Mouse (Mus musculus): ENCODE results near the gene Naa25.

The Naa25 gene

DNA sequence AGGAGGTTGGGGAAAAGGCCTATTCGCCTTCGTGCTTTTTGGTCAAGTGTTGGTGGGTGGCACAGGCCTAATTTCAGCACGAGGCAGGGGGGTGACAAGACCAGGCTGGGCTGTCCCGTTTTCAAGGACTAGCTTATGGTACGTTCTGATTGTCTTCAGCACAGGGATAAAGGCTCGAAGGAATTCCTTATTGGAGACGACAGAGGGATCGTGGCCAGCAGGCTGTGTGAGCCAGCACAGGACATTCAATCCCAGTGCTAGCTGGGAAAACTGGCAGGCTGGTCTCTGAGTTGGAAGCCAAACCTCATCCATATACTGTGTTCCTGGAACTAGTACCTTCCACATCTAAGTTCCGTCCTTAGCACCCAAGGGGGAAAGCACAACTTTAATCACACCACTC, 55.2 kb downstream of the Naa25 start:
- no peak for DNase-seq (ENCODE audit: low spot score)

DNA sequence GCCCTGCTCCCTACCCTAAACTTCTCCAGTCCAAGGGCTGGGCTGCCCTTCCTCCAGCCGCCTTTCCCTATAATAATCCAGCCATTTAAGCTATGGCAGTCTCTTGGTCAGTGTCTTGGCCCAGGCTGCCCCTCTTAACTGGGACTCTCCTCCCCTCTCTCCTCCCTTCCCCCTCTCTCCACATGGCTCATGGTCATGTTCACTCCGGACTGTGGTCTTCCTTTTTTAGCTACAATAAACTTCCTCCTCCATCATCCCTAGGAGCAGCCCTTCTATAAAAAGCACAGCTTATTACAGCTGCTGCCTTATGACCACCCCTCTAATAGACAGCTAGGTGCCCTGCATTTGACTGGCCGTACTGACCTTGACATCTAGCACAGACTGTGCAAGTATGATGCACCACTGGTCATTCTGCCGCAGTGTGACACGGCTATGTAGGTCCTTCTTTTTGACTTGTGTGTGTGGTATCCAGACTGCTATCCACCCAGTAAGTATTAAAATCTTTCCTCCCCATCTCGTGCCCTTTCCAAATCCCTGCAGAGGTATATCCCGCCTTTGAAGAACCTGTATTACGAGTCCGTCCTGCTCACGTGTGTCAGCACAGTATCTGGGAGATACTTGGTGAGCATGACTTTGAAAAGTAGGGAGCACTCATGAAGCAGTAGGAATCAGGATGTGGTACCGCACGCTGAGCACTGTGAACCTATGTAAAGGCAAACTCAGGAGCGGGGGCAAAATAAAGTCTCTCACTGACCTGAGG, 56.2 kb downstream of the Naa25 start:
- DNase-seq (ENCODE audit: low spot score), result peak; percentile 17

DNA sequence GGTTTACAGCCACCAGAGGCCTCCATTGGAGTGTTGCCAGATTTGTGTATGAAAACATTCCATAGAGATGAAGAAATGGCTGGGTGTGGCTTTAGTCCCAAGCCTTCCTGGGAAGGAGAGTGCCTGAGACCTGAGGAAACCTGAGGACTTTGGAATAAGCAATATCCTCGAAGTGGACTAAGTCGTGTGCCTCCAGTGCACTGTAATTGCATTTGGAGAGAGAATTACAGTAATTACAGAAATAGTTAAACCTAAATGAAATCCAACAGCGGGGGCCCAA, 56.7 kb downstream of the Naa25 start:
- DNase-seq (ENCODE audit: low spot score), result peak; percentile 59

DNA sequence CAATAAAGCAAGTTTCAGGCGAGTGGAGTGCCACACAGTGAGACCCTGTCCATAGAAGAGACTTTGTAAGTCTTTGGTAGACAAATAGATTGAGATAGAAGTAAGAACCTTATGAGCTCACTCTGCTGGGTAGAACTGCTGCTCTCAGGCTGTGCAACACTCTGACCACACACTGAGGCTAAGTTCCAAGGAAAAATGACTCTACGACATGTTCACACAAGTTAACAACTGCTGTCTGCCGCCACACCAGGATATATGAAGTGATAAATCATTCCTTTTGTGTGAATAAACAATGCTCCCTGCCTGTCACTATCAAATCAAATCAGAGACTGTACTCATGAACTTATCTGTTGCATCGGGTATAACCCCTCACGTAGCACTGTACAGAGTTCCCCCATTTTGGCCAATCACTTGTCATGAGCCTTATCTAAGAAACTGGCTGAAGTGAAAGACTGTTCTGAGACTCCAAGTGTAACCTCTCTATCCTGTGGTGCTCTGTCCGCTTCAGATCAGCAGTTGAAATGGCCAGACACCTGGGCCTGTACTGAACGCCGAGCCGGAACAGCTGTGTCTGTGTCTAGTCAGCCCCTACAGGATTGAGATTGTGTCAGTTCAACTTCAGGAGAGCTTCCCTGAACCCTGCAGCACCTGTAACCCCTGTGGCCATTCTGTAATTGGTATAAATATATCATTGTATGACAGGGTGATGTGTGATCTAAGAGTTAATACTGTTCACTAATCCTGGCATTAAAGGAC, 58.0 kb downstream of the Naa25 start:
- DNase-seq (ENCODE audit: low spot score), result no peak

DNA sequence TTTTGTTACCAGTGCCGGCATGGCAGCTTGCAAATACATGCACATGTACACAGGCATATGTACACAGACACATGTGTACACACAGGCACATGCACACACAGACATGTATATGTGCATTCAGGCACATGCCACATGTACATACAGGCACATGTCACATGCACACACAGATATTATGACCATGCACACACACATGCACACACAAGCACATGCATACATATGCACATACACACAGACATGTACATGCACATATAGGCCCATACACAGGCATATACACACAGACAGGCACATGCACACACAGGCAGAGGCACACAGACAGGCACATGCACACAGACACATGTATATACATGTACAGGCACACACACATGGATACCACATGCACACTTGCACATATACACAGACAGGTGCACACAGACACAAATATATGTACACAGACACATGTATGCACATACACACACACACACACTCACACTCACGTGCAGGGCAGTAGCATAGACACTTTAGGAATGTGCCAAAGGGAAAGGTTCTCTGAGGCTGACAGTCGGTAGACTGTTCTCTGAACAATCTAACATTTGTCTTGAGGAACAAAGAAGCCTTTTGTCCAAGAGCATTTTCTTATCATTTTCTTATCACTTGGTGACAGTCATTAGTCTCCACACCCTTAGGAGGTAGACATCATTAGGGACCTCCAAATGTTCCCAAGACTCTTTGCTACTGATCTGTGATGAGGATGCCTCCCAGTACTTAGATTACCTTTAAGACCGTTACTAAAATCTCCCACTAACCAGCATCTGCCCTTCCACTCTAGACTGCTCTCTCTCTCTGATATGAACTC, 63.8 kb downstream of the Naa25 start:
- DNase-seq (ENCODE audit: low spot score), result no peak

DNA sequence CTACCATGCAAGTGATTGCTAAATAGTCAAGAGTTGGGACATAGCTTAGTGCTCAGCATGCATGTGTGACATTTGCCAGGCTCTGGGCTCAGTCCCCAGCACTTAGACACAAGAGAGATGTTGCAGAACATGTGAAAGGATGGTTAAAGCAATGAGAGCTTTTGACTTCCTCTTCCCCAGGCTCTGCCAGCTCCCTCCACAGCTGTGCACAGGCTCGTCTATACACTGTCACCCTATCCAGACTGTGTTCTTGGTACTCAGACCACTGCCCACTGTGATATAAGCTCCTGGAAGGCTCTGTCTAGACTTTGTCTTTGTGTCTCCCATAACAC, 64.4 kb downstream of the Naa25 start:
- DNase-seq (ENCODE audit: low spot score), result no peak

DNA sequence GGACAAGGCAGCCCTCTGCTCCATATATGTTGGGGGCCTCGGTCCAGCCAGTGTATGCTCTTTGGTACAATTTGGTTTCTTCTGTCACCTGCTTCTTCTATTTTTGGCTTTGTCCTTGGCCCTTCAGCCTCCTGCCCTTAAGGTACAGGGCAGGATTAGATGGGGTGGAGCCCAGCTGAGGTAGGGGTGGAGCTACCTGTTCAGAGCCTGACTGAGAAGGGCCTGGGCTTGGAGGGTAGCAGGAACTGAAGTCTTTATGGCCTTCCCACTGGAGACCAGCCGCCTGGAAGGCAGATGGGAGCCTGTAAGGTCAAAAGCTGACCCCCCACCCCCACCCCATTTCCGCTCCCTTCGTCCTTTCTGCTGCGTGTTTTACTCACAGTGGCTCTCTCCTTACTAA, 65.2 kb downstream of the Naa25 start:
- DNase-seq (ENCODE audit: low spot score), result peak; percentile 66

DNA sequence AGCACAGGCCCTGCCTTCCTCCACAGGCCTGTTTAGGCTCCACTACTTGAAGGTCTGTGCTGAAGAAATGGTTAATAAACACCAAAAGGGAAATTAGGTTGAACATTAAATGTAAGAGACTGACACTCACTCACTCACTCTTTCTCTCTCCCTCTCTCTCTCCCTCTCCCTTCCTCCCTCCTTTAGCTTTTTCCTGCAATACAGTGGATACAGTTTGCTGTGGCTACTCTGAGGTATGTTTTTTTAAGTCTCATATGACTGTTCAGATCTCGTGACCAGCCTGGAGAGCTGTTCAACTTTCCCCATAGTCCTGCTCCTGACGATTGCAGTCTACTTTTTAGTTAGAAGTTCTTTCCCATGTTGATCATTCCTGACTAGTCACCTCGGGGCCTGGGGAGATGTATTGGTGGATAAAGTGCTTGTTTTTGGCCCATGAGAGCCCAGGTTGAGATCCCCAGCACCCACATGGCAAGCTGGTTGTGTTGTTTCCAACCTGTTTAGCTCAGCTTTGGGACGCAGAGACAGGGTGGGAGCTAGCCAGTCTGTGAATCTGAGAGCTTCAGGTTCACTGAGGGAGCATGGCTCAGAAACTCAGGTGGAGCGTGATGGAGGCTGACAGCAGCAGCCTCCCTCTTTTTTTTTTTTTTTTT, 66.0 kb downstream of the Naa25 start:
- DNase-seq (ENCODE audit: low spot score), result peak; percentile 36

DNA sequence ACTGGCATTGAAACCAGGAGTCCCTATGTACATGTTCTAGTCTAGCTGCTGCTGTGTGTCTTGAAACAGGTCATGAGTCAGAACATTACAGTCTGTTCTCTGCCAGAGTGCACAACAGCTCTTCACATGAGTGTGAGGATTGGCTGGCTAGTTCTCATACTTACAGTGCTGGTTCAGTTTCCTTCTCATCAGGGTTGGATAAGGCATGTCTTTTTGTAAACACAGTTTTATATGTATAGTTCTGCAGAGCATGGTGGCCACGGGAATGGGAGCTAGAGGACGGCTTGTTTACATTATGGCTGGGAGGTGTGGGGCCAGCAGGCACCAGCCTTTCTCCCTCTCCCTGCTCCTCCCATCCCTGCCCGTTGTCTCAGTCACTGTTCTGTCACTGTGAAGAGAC, 71.8 kb downstream of the Naa25 start:
- DNase-seq (ENCODE audit: low spot score), result peak; percentile 33

DNA sequence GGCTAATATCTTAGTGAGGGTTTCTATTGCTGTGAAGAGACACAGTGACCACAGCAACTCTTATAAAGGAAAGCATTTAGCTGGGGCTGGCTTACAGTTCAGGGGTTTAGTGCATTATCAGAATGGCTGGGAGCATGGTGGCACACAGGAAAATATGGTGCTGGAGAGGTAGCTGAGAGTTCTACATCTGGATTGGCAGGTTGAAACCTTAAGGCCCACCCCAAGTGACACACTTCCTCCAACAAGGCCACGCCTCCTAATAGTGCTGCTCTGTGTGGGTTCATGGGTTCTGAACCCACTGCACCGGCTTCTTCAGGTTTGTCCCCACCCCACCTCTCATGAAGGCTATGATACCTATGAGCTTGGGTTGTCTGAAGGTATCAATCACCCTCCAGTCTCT, 74.7 kb downstream of the Naa25 start:
- DNase-seq (ENCODE audit: low spot score), result no peak

DNA sequence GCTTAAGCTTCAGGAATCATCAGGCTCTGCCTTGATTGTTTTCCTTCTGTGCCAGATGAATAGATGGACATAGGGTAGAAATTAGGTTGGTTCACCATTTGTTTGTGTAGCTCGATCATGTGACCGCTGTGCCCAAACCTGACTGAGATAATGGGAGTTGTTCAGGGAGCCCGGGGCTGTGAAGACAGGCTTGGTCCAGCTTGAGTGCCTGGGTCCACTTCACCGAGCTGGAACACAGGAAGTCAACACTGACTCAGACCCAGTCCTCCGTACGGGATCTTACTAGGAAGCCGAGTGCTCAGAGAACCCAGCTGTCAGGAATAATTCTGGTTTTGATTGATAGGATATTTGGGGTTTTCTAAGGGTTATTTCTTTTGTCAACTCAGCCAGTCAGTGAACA, 76.9 kb downstream of the Naa25 start:
- DNase-seq (ENCODE audit: low spot score), result peak; percentile 54

DNA sequence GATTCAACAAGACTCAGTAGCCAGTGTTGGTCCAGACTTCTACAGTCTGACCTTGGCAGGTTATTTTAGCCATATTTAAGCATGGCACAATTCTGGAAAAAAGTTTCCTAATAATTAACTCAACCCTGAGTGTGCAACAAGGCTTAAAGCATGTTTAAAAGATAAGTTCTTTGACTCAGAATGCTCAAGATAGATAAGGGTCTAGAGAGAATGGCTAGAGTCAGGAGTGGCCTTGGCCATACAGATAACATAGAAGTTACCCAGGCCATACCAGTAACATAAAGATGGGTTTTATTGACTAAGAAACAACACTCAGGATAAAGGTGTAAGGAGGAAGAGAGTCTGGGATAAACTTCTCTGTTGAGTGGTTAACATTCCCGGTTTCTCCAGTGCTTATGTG, 78.3 kb downstream of the Naa25 start:
- no peak for DNase-seq (ENCODE audit: low spot score)

DNA sequence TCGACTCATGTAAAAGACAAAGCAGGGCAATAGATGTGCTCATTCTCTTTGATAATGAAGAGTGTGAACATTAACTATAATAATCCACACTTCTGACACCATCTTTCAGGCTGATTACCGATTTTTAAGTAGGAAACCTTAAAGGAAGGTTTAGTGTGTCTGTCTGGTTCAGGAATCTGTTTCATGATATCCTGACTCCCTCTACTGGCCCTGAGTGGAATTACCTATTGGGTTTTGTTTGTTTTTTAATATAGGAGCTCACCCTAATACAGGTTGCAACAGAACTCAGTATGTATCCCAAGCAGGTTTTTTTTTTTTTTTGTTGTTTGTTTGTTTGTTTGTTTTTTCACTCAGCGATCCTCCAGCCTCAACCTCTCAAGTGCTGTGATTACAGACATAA, 79.9 kb downstream of the Naa25 start:
- DNase-seq (ENCODE audit: low spot score), result peak; percentile 69

DNA sequence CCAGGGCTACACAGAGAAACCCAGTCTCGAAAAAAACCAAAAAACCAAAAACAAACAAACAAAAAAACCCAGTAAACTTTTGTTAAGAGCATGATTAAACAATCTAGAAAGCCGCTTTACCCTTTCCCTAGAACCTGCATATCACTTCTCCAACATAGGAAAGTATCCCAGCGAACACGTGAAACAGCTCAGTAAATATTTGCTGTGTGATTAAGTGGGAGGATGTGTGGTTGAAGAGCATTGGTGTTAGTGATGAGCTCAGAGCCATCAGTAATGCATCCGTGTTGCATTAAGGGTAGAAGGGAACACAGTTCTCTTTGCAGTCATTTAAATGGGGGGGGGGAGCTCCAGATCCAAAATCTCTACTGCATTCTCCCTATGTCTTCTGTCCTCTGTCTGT, 87.1 kb downstream of the Naa25 start:
- DNase-seq (ENCODE audit: low spot score), result no peak

DNA sequence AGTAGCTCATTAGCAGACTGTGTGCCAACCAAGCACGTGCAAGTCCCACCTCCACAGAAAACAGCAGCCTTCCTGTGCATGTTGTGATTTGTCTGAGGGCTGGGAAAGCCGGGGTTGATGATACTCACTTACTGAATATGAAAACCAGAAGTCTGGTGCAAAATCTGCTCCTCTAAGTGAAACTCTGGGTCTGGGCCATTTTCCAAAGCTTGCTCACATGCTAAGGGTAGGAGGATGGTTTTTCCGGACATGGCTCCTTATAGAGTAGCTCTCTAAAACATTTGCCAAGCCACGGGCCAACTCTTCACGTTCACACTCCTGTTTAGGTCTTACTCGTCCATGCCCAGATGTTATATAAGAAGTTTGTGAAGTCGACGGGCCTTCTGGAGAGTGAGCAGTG, 95.6 kb downstream of the Naa25 start:
- DNase-seq (ENCODE audit: low spot score), result no peak
